Mouse (Mus musculus): ENCODE measurements around the gene Nek2. TPM values are rescaled to one million over a fixed set of nuclear protein-coding genes. Genes with fewer than 3 reads are reported as not detected.

Nek2 gene
- polyA plus RNA-seq, 1 experiment from 2014 or later = 52.9 TPM

DNA sequence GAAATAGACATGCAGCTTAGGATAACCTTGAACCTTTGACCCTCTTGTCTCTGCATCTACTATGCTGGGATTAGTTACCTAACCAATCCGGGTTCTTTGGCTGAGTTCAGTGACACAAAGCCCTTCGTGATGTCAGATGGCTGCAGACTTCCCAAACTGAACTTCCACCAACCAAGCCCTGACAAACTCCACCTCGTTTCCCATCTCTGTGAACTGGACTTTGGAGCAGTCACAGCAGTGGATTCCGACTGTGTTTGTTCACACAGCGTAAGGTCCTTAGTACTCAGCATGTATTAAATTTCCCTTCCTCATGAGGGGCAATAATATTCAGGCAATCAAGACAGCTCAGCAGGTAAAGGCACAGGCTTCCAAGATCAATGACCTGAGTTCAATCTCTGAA lies 25.4 kb downstream of the Nek2 start:
- Histone ChIP-seq H3K4me1 (replicated peaks; ENCODE audit: control insufficient read depth, insufficient read depth, low read length) (no peaks in the 10 kb centered on the region), H3K27me3 (ENCODE audit: control insufficient read depth, insufficient read depth, low read depth, low read length) (no peaks in the 10 kb centered on the region), H3K9me3 (ENCODE audit: control insufficient read depth, low read length) (no peaks in the 10 kb centered on the region), H3K27ac (ENCODE audit: low read length) (no peak overlapping the region), H3K4me2 (ENCODE audit: low read depth, low read length) (no peak overlapping the region), H3K36me3 (ENCODE audit: control insufficient read depth, insufficient read depth, low read length) (no peaks in the 10 kb centered on the region), H3K4me3 (ENCODE audit: low read length) (no peak overlapping the region), H3K9ac (ENCODE audit: low read length) (no peak overlapping the region)
- no peak for ATAC-seq (ENCODE audit: low read depth)
- 66% methylated on average over 5 of the region's 5 CpGs for WGBS

DNA sequence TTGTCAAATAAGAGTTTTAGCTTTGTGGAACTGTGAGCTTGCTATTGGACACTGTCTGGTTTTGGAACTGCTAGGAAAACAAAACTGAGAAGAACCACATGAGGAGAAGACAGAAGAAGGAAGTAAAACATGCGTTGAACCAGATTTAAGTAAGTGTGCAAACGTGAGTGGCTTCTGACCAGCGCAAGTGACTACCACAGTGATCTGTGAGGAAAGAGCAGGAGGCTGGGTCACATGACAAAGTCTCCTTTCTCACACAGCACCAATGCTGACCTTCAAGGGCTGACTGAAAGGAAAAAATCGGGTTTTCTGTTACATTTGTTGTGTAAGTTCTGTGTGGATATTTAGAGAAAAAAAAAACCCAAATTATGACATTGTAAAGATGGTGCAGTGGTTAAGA lies 28.3 kb downstream of the Nek2 start:
- Histone ChIP-seq H3K27me3 (ENCODE audit: control insufficient read depth, insufficient read depth, low read depth, low read length) (no peaks in the 10 kb centered on the region), H3K9ac (ENCODE audit: low read length) (no peak overlapping the region), H3K4me2 (ENCODE audit: low read depth, low read length) (no peak overlapping the region), H3K9me3 (ENCODE audit: control insufficient read depth, low read length) (no peaks in the 10 kb centered on the region), H3K36me3 (ENCODE audit: control insufficient read depth, insufficient read depth, low read length) (no peaks in the 10 kb centered on the region), H3K4me3 (ENCODE audit: low read length) (no peak overlapping the region), H3K27ac (ENCODE audit: low read length) (no peak overlapping the region), H3K4me1 (replicated peaks; ENCODE audit: control insufficient read depth, insufficient read depth, low read length) (no peaks in the 10 kb centered on the region)
- ATAC-seq (ENCODE audit: low read depth) = no peak
- 50% methylated on average over 4 of the region's 4 CpGs for WGBS

DNA sequence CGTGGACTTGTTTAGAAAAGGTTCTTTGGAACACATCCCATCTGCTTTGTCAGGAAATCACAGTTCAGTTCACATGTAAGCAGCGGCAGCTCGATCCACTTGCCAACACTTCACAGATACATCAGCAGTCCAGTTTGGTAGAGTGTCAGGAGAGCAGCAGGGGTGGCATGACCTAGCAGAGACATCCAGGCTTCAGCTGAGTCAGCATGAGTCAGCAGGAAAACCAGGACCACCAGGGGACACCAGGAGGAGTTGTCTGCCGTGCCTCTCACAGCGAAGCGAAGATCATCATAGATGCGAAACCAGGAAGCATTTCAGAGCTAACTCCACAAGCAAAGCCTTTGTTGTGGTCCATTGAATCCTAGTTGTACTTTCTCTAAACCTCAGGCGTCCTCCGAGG lies 32.2 kb downstream of the Nek2 start:
- Histone ChIP-seq H3K9ac (ENCODE audit: low read length) (no peak overlapping the region), H3K27me3 (ENCODE audit: control insufficient read depth, insufficient read depth, low read depth, low read length) (no peaks in the 10 kb centered on the region), H3K9me3 (ENCODE audit: control insufficient read depth, low read length) (no peaks in the 10 kb centered on the region), H3K4me2 (ENCODE audit: low read depth, low read length) (no peak overlapping the region), H3K27ac (ENCODE audit: low read length) (no peak overlapping the region), H3K4me3 (ENCODE audit: low read length) (no peak overlapping the region), H3K4me1 (replicated peaks; ENCODE audit: control insufficient read depth, insufficient read depth, low read length) (no peaks in the 10 kb centered on the region), H3K36me3 (ENCODE audit: control insufficient read depth, insufficient read depth, low read length) (no peaks in the 10 kb centered on the region)
- WGBS = 64% methylated on average over 9 of the region's 9 CpGs
- ATAC-seq (ENCODE audit: low read depth) = no peak

DNA sequence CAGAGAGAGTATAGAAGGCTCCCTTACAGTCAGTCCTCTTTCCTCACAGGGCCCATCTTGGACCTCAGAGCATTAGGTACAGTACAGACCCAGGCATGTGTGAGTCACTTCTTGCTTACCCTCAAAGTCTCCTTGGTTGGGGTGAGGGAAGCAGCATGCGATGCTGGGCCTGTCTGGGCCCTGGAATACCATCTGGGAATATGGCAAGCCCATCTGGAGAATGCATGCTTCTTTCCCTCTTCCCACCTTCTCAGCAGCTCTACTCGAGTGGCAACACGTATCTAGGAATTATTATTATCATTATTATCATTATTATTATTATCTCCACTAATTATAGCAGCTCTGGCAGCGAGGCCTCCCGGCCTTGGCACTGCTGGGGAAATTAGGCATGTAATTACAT lies 33.5 kb downstream of the Nek2 start:
- H3K9me3 ChIP-seq (ENCODE audit: control insufficient read depth, low read length) = no peaks in the 10 kb centered on the region
- WGBS = 72% methylated on average over 5 of the region's 5 CpGs
- ATAC-seq (ENCODE audit: low read depth) = no peak
- H3K4me2 ChIP-seq (ENCODE audit: low read depth, low read length) = no peak overlapping the region
- no peak overlapping the region for H3K4me3 ChIP-seq (ENCODE audit: low read length)
- H3K9ac ChIP-seq (ENCODE audit: low read length) = no peak overlapping the region
- no peaks in the 10 kb centered on the region for H3K27me3 ChIP-seq (ENCODE audit: control insufficient read depth, insufficient read depth, low read depth, low read length)
- no peaks in the 10 kb centered on the region for H3K4me1 ChIP-seq (replicated peaks; ENCODE audit: control insufficient read depth, insufficient read depth, low read length)
- H3K27ac ChIP-seq (ENCODE audit: low read length) = no peak overlapping the region
- no peaks in the 10 kb centered on the region for H3K36me3 ChIP-seq (ENCODE audit: control insufficient read depth, insufficient read depth, low read length)

DNA sequence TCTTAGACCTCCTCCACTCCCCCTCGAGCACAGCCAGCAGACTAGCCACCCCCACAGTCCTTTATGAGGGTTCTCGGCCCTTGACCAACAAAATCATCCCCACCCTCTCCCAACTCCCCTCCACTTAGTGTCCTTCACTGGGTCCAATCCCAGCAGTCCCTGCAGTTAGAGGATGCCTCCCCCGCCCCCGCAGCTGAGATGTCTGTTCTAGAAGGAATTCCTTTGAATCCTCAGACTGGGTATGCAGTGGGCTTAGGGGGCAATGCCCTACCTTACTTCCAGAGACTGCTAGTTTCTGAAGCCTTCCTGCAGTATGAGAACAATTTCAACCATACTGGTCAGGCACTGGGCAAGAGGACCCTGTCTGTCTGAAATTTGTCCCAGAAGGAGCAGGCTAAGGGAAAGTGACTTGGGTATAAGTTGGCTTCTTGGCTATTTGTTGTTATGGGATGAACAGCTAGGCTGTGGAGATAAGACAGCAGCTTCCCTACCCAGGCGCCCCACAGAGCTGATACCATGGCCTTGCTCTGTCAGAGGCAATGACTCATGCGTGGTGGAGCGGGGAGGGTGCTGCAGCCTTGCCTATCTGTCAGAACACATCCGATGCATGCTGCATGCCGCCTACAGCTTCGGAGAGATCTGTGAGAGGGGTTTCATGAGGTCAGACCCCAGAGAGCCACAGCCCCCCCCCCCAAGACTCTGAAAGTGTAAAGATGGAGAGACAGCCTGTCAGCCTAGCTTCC lies 34.1 kb downstream of the Nek2 start:
- H3K9me3 ChIP-seq (ENCODE audit: control insufficient read depth, low read length) = no peaks in the 10 kb centered on the region
- ATAC-seq (ENCODE audit: low read depth) = 0 out of 2 replicates have a peak, but pooled peaks have one; percentile 52
- H3K4me3 ChIP-seq (ENCODE audit: low read length) = no peak overlapping the region
- 45% methylated on average over 10 of the region's 10 CpGs for WGBS
- H3K27me3 ChIP-seq (ENCODE audit: control insufficient read depth, insufficient read depth, low read depth, low read length) = no peaks in the 10 kb centered on the region
- H3K4me1 ChIP-seq (replicated peaks; ENCODE audit: control insufficient read depth, insufficient read depth, low read length) = no peaks in the 10 kb centered on the region
- no peak overlapping the region for H3K9ac ChIP-seq (ENCODE audit: low read length)
- H3K36me3 ChIP-seq (ENCODE audit: control insufficient read depth, insufficient read depth, low read length) = no peaks in the 10 kb centered on the region
- no peak overlapping the region for H3K4me2 ChIP-seq (ENCODE audit: low read depth, low read length)
- no peak overlapping the region for H3K27ac ChIP-seq (ENCODE audit: low read length)

DNA sequence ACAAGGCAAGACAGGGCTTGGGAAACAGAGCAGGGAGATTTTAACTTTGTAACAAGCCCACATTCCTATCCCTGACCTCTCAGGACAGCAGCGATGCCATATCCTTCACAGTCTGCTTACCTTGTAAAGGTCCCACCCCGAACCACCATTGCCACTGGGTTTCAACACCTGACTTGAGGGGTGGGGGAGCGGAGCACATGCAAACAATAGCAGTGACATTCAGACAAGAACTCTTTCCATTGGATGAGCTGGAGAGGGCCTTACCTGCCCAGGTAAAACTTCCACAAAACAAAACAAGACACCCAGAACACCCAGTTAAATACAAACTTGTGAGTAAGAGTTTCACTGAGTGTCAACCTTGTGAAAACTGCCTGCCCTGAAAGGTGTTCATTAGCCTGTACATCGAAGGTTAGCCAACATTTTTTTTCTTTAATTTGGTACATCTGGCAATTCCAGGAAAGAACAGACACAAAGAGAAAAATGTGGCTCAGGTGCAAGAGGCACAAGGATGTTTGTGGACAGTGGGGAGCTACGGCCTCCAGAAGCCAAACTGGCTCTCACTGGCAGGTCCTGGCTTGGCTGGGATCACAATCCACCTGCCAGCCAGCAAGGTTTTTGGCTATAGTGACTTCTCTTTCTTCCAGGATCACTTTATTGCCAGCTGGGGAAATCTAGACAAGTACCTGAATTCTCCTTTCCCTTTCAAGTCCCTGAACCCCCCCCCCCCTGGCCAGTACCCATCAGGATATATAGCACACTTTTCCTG lies 35.8 kb downstream of the Nek2 start:
- Histone ChIP-seq H3K36me3 (ENCODE audit: control insufficient read depth, insufficient read depth, low read length) (no peaks in the 10 kb centered on the region), H3K9me3 (ENCODE audit: control insufficient read depth, low read length) (no peaks in the 10 kb centered on the region), H3K4me2 (ENCODE audit: low read depth, low read length) (no peak overlapping the region), H3K4me3 (ENCODE audit: low read length) (no peak overlapping the region), H3K27me3 (ENCODE audit: control insufficient read depth, insufficient read depth, low read depth, low read length) (no peaks in the 10 kb centered on the region), H3K4me1 (replicated peaks; ENCODE audit: control insufficient read depth, insufficient read depth, low read length) (no peaks in the 10 kb centered on the region), H3K9ac (ENCODE audit: low read length) (no peak overlapping the region), H3K27ac (ENCODE audit: low read length) (no peak overlapping the region)
- ATAC-seq (ENCODE audit: low read depth) = no peak
- WGBS = 73% methylated on average over 5 of the region's 5 CpGs

DNA sequence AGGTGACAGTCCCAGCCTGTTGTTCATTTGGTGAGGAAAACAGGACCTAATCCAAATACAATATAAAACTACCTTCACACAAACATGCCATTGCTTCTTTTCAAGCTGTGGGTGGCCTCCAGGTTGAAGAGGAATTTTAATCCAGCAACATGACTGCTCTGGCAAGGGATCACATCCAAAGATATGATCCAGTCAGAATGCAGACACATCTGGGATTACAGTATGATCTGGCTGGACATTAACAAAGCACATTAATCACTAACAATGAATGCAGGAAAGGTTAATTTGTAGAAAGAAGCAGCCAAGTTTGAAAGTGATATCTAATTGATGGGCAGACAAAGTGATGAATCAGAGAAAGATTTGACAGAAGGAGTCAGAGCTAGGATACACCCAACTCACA lies 36.9 kb downstream of the Nek2 start:
- ATAC-seq (ENCODE audit: low read depth) = no peak
- Histone ChIP-seq H3K9ac (ENCODE audit: low read length) (no peak overlapping the region), H3K4me2 (ENCODE audit: low read depth, low read length) (no peak overlapping the region), H3K9me3 (ENCODE audit: control insufficient read depth, low read length) (no peaks in the 10 kb centered on the region), H3K4me3 (ENCODE audit: low read length) (no peak overlapping the region), H3K36me3 (ENCODE audit: control insufficient read depth, insufficient read depth, low read length) (no peaks in the 10 kb centered on the region), H3K27me3 (ENCODE audit: control insufficient read depth, insufficient read depth, low read depth, low read length) (no peaks in the 10 kb centered on the region), H3K27ac (ENCODE audit: low read length) (no peak overlapping the region), H3K4me1 (replicated peaks; ENCODE audit: control insufficient read depth, insufficient read depth, low read length) (no peaks in the 10 kb centered on the region)

DNA sequence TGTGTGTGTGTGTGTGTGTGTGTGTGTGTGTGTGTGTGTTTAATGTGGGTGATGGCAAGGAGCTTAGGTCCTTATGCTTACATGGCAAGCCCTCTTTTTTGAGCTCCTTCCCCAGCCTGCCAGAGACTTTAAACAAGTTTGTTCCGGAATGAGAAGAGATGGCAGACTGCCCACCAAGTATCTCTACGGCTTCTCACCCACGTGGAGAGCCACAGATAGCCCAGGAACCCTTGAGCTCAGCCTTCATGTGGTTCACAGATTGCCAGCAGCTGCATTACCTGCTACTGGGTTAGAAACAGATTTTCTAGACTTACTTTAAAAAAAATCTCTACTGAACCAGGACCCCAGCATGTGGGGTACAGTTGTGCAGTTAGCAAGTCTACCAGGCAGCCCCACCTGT lies 38.6 kb downstream of the Nek2 start:
- H3K4me1 ChIP-seq (replicated peaks; ENCODE audit: control insufficient read depth, insufficient read depth, low read length) = no peaks in the 10 kb centered on the region
- ATAC-seq (ENCODE audit: low read depth) = no peak
- 56% methylated on average over 3 of the region's 3 CpGs for WGBS

DNA sequence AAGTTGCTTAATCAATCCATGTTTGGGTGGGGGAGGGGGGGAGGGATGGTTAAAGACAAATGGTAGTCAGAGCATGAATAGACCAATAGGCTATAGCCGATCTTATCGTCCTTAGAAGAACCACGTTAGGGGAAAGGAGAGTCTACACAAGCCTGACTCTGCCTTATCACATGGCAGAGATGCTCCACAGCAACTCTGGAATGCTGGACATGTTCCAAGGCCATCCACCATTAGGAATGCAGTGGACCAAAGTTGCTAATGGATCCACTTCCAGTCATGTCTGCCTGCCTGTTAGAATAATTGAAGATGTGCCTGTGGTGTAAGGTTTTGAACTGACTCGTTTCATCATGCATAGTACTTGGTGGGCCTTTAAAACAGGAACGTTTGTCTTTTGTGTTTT lies 40.0 kb downstream of the Nek2 start:
- H3K9me3 ChIP-seq (ENCODE audit: control insufficient read depth, low read length) = no peaks in the 10 kb centered on the region
- no peak overlapping the region for H3K4me3 ChIP-seq (ENCODE audit: low read length)
- H3K4me1 ChIP-seq (replicated peaks; ENCODE audit: control insufficient read depth, insufficient read depth, low read length) = no peaks in the 10 kb centered on the region
- H3K9ac ChIP-seq (ENCODE audit: low read length) = no peak overlapping the region
- no peaks in the 10 kb centered on the region for H3K27me3 ChIP-seq (ENCODE audit: control insufficient read depth, insufficient read depth, low read depth, low read length)
- no peak for ATAC-seq (ENCODE audit: low read depth)
- no peak overlapping the region for H3K4me2 ChIP-seq (ENCODE audit: low read depth, low read length)
- H3K36me3 ChIP-seq (ENCODE audit: control insufficient read depth, insufficient read depth, low read length) = no peaks in the 10 kb centered on the region
- no peak overlapping the region for H3K27ac ChIP-seq (ENCODE audit: low read length)
- WGBS = 60% methylated on average over 5 of the region's 5 CpGs

More for the DNA sequence above, 38.6 kb downstream of the Nek2 start:
- Histone ChIP-seq H3K4me2 (ENCODE audit: low read depth, low read length) (no peak overlapping the region), H3K9me3 (ENCODE audit: control insufficient read depth, low read length) (no peaks in the 10 kb centered on the region), H3K27me3 (ENCODE audit: control insufficient read depth, insufficient read depth, low read depth, low read length) (no peaks in the 10 kb centered on the region), H3K4me3 (ENCODE audit: low read length) (no peak overlapping the region), H3K9ac (ENCODE audit: low read length) (no peak overlapping the region), H3K36me3 (ENCODE audit: control insufficient read depth, insufficient read depth, low read length) (no peaks in the 10 kb centered on the region), H3K27ac (ENCODE audit: low read length) (no peak overlapping the region)
